Mouse (Mus musculus) v-Abl transformed pro-B cells (cell line): Measurements from ENCODE around the gene Usf1.

Experiments used
- in situ Hi-C, 2 experiments: fragments of 400-800 bp; cut with MboI; formaldehyde crosslinking; loops; one replicate each; pipeline ENCODE4 v1.15.1; 2025; ENCODE audit not compliant: unreplicated experiment in 2 of 2

Gene Usf1

DNA sequence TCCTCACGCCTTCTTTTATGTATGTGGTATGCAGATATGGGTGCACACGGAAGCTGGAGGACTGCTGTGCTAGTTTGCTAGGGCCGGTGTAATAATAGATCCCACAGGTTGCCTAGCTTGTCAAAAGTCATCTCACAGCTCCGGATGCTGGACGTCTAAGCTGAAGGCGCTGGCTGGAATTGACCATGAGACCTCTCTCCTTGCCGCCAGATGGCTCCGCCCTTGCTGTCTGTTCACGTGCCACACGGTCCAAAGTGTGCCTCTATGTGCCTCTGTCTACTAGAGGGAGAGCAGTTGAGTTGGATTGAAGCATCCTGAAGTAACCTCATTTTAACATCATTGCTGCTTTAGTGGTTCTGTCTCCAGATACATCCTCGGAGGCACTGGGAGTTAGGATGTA, 38.9 kb downstream of the Usf1 start:
- in situ Hi-C loops: no loop called here

DNA sequence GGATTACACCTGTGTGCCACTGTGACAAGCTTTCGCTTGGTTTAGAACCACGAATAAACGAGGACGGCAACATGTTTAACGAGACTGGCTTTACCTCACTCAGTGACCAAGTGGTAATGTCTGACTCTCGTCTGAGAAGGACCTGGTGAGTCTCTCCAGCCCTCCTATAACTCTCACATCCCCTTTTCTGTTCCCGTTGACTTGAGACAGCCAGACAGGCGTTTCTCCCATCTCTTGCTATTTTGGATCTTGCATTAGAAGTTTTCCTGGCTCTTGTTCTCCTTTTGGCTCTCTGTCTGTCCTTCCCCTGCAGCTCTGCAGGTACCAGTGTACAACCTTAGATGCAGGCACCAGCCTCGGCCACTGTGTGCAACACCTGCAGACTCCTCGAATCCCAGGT, 39.9 kb downstream of the Usf1 start:
- in situ Hi-C loops: no loop called here

DNA sequence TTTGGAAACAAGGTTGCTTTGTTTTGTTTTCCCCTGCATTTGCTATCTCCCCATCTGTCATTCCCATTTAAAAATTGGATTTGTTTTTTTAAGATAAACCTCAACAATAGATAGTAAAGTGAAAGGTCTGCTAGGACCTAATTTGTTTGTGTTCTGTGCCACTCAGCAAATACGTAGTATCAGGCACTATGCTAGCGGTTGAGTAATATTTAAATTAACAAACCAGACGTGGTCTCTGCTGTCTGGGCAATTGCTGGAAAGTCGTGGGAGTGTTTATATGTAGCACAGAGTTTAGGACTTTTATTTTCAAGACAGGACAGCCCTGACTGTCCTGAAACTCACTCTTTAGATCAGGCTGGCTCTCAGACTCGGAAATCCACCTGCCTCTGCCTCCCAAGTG, 41.4 kb downstream of the Usf1 start:
- in situ Hi-C loops: no loop called here

DNA sequence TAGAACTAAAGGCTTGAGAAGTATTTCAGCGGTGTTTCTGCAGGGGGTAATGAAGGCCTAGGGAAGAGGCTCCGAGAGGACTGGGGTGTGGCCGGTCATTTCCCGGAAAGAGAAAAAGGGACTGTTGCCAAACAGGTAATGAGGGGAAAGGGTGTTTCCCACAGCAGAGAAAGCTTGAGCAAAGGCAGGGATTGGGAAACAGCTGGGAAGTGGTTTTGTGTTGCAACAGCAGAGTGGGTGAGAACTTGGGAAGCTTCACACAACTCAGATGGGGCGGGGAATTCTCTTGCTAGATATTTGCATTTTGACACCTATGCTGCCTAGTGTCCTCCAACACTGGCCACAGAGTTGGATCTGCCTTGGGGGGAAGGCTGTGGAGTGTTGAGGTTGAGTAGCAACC, 41.8 kb downstream of the Usf1 start:
- in situ Hi-C loops: no loop called here

DNA sequence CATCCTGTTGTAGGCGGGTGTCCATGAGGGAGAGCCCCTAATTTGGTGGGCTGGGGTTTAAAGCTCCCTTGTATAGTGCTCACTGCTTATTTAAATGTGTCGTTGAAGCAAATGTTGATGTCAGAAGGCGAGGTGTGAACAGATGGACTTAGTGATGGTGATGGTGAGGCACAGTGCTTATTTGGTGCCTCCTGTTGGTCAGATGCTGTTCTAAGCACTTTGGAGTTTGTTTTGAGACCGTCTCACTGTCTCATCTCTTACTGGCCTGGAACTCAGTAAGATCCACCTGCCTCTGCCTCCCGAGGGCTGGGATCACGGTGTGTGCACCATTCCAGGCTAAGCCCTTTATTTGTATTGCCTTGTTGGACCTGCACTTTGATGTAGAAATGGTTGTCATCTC, 43.8 kb downstream of the Usf1 start:
- in situ Hi-C loops: no loop called here

DNA sequence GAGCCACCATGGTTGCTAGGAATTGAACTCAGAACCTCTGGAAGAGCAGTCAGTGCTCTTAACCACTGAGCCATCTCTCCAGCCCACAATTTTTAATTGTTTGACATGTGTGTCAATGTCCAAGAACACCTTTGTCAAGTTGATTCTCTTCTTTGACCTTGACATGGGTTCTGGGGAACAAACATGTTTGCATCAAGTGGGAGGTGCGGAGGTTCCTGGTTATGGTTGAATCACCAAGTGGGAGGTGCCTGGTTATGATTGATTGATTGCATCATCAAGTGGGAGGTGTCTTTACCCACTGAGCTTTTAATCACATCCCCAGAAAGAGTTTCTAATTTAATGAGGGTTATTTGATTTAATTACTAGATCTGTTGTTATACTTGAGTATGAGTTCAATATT, 46.5 kb downstream of the Usf1 start:
- in situ Hi-C loops: no loop called here

DNA sequence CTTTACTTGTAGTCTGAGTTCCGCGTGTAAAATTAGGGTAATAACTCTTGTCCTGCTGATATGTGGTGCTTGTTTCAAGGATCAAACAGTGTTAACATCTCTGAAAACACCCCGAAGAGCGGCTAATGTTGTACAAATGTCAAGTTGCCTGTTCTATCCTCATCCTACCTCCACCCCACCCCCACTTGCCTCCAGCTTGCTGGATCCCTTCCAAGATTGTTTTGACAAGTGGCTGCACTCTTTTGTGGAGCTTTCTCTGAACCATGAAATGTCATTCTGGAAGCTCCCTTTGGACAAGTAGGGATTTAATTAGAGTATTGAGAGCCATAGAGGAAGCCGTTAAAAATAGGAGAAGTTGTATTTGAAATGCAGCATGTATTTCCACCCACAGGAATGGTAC, 48.7 kb downstream of the Usf1 start:
- in situ Hi-C loops: loop anchor here in 1 of 2 experiments (10.0 kb wide), 1 partner anchor 265 kb away; no protein-coding TSS in a partner anchor

DNA sequence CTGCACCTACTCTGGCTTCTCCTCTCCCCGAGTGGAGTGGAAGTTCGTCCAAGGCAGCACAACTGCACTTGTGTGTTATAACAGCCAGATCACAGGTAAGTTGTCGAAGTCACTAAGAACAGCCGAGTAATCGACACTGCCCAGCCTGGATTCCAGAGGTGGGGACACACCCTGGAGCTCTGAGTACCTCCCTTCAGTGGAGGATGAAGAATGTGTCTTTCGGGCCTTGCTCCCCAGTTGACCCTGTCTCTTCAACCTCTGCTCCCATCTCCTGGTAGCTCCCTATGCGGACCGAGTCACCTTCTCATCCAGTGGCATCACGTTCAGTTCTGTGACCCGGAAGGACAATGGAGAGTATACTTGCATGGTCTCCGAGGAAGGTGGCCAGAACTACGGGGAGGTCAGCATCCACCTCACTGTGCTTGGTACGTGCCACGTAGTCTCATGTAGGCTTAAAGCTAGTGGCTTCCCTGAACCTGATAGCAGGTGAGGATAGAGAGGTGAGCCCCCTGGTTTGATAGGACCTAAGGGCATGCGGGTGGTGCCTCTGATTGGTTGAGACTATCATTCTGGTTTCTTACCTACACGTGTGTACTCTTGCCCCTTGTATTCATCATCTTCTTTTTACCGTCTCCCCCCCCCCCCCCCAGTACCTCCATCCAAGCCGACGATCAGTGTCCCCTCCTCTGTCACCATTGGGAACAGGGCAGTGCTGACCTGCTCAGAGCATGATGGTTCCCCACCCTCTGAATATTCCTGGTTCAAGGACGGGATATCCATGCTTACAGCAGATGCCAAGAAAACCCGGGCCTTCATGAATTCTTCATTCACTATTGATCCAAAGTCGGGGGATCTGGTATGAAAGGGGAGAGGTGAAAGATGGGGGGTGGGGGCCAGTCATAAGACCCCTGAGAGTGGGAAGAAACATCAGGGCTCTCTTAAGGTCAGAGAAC, 49.7 kb downstream of the Usf1 start:
- in situ Hi-C loops: loop anchor here in 1 of 2 experiments (10.0 kb wide), 1 partner anchor 264 kb away; no protein-coding TSS in a partner anchor

DNA sequence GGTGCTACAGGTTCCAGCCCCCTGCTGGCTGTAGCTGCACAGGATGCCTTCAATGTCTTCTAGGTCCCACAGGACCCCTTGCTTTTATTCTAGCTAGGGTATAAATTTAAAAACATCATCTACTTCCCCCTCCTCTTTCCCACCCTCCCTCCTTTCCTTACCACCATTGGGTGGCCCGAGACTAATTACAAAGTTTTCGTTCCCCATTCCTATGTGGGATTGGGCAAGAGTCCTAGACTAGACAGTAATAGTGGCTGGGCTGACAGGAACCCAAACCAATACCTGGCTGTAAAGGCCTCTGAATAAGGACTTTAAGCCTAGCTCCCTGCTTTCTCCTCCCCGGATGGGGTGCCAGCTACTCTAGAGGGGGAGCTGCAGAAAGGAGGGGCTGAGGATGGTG, 52.0 kb downstream of the Usf1 start:
- in situ Hi-C loops: loop anchor here in 1 of 2 experiments (10.0 kb wide), 1 partner anchor 262 kb away; no protein-coding TSS in a partner anchor

DNA sequence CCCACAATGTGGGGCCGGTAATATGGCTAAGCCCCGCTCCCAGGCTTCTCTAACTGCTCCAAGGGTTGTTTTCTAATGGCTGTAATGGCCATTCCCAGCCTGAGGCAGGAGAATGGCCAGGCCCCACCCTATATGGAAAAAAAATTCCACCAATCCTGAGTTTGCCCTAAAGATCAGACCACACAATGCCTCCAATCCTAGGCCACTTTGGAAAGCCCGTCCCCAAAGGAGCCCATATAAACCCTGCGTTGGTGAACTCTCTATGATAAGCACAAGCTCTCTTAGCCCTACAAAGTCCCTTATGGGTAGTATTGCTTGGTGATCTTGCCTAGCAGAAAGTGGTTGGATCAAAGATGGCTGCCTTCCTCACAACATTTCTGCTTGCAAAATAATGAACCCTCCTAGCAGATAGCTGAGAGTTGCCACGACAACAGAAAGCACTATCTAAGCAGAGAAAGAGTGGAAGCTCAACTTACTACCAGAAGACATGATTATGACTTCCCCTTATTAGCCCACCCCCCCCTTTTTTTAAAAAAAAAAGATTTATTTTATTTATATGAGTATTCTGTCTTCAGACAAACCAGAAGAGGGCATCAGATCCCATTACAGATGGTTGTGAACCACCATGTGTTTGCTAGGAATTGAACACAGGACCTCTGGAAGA, 54.8 kb downstream of the Usf1 start:
- in situ Hi-C loops: loop anchor here in 1 of 2 experiments (10.0 kb wide), 1 partner anchor 259 kb away; no protein-coding TSS in a partner anchor

DNA sequence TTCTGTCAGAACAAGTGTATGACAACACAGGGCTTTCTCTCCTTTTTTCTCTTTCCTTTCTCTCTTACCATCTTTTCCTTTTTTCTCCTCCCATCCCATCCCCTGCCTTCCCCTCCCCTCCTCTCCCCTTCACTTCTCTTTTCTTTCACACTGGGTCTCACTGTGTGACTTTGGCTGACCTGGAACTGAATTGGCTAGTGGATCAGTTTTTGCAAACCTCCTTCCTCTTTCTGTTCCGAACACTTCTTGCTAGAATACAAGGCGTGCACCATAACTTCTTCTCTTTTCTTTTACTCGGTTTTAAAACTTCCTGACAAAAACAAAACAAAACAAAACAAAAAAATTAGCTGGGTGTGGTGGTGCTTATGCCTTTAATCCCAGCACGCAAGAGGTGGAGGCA, 55.5 kb downstream of the Usf1 start:
- in situ Hi-C loops: loop anchor here in 1 of 2 experiments (10.0 kb wide), 1 partner anchor 258 kb away; no protein-coding TSS in a partner anchor
